Mouse (Mus musculus): ENCODE results near the gene Usp34.

GRCm38 (mm10) chr11:23298301-23298700 lies 8.4 kb upstream of the Usp34 start:
- TF ChIP-seq CTCF (IDR thresholded peaks at IDR 0.05; ENCODE audit: low read depth, low read length) = no peak
- TF ChIP-seq POLR2A (IDR thresholded peaks at IDR 0.05; ENCODE audit: extremely low read depth, insufficient read depth, low read length) = no peak
